Comparison of ENCODE assay signal across 24 mouse cellular contexts in genomic region chr9:77384651-77385050, GRCm38 (mm10). TPM values are rescaled to one million over a fixed set of nuclear protein-coding genes. Genes with fewer than 3 reads are reported as not detected.
"Had no signal": no experiment of that assay in that cellular context is flagged by ENCODE, and none has a peak within 500 bp of the region (broad histone marks: within the 10 kb centered on the region; RNA-seq: fewer than 3 reads in every experiment).

No protein-coding gene starts in this region.

- H3K9me3 ChIP-seq: limb, embryonic 12.5 days; limb, embryonic 15.5 days; midbrain, embryonic 12.5 days; midbrain, embryonic 15.5 days; neural tube, embryonic 12.5 days; neural tube, embryonic 15.5 days had no signal

- H3K9ac ChIP-seq: limb, embryonic 12.5 days; limb, embryonic 15.5 days; liver, embryonic 14.5 days; liver, postnatal 0 days; lung, embryonic 14.5 days; midbrain, embryonic 12.5 days; midbrain, embryonic 15.5 days; neural tube, embryonic 12.5 days; neural tube, embryonic 15.5 days had no signal

- DNase-seq: layer of hippocampus, postnatal 36 days; left cerebral cortex, postnatal 4 days; liver, postnatal 0 days; lung, embryonic 14.5 days; right cerebral cortex, adult 18-20 months; right cerebral cortex, postnatal 14 days; right cerebral cortex, postnatal 4 days; thymus, adult 18-20 months; thymus, postnatal 36 days had no signal

- H3K27ac ChIP-seq: hindbrain, postnatal 0 days; kidney, postnatal 0 days; left cerebral cortex, adult 2 months; limb, embryonic 12.5 days; limb, embryonic 15.5 days; liver, embryonic 14.5 days; macrophage; midbrain, embryonic 12.5 days; midbrain, embryonic 15.5 days; neural tube, embryonic 12.5 days; neural tube, embryonic 15.5 days; stomach, postnatal 0 days had no signal

- H3K4me1 ChIP-seq: midbrain, embryonic 12.5 days; midbrain, embryonic 15.5 days; neural tube, embryonic 12.5 days had no signal

- H3K4me3 ChIP-seq: left cerebral cortex, adult 2 months; limb, embryonic 12.5 days; midbrain, embryonic 12.5 days; midbrain, embryonic 15.5 days; neural tube, embryonic 12.5 days; neural tube, embryonic 15.5 days had no signal

- H3K4me2 ChIP-seq: liver, embryonic 11.5 days; lung, embryonic 14.5 days; midbrain, embryonic 12.5 days; midbrain, embryonic 15.5 days; neural tube, embryonic 12.5 days had no signal

- H3K27me3 ChIP-seq: limb, embryonic 12.5 days; limb, embryonic 15.5 days; midbrain, embryonic 12.5 days; midbrain, embryonic 15.5 days; neural tube, embryonic 12.5 days had no signal

- H3K36me3 ChIP-seq: limb, embryonic 12.5 days; limb, embryonic 15.5 days; midbrain, embryonic 12.5 days; midbrain, embryonic 15.5 days; neural tube, embryonic 12.5 days; neural tube, embryonic 15.5 days had no signal

- ATAC-seq: hindbrain, postnatal 0 days; inflammation-experienced regulatory T-cells, adult 6 months; liver, postnatal 0 days; lung, postnatal 0 days; midbrain, embryonic 15.5 days had no signal

RNA-seq across cellular contexts. Expression of gene Mlip, which starts 31.9 kb away (rescaled TPM):
- polyA plus RNA-seq: liver, embryonic 14.5 days; liver, postnatal 0 days; macrophage had no signal
